Mouse (Mus musculus) liver, embryonic 12.5 days (tissue): ENCODE measurements at regions not wholly inside any gene's neighbourhood (a gene's known extent, or its start where the extent isn't known, plus 50 kb on each side); places are given as distances from the start of the nearest gene placed in this dataset.

Experiments used
- ATAC-seq: fragments of 200-750 bp; cut with Nextera tagmentation; 2 replicates; pipeline ENCODE4 v1.8.0; 2017; ENCODE audit warnings: moderate number of reproducible peaks, mild to moderate bottlenecking, moderate library complexity
- H3K27ac ChIP-seq: fragments of 300-500 bp; sonication (generic); 2 replicates; pipeline ENCODE4 v1.5.1; 2016; ENCODE audit warnings: mild to moderate bottlenecking
- H3K27me3 ChIP-seq: fragments of 300-500 bp; sonication (generic); replicated peaks from 2 replicates; pipeline ENCODE4 v1.6.1; 2016; ENCODE audit warnings: mild to moderate bottlenecking, moderate library complexity
- H3K36me3 ChIP-seq: fragments of 300-500 bp; sonication (generic); 2 replicates; pipeline ENCODE4 v1.6.1; 2016; ENCODE audit warnings: mild to moderate bottlenecking, moderate library complexity
- H3K4me1 ChIP-seq: fragments of 300-500 bp; sonication (generic); 2 replicates; pipeline ENCODE4 v1.6.1; 2016
- H3K4me2 ChIP-seq: fragments of 300-500 bp; sonication (generic); 2 replicates; pipeline ENCODE4 v1.6.1; 2016; ENCODE audit warnings: mild to moderate bottlenecking, moderate library complexity
- H3K4me3 ChIP-seq: fragments of 300-500 bp; sonication (generic); 2 replicates; pipeline ENCODE4 v1.5.1; 2016; ENCODE audit warnings: mild to moderate bottlenecking, moderate library complexity
- H3K9ac ChIP-seq: fragments of 300-500 bp; sonication (generic); 2 replicates; pipeline ENCODE4 v1.6.1; 2016; ENCODE audit warnings: mild to moderate bottlenecking, moderate library complexity
- H3K9me3 ChIP-seq: fragments of 300-500 bp; sonication (generic); replicated peaks from 2 replicates; pipeline ENCODE4 v1.6.1; 2016; ENCODE audit warnings: mild to moderate bottlenecking, moderate library complexity
- WGBS: fragments of 180-500 bp; shearing (Covaris S2); methylation state at CpG from one replicate; pipeline ENCODE4 v1.1.7; 2016; ENCODE audit not compliant: insufficient replicate concordance; 5-methylcytosine and 5-hydroxymethylcytosine counted together

DNA sequence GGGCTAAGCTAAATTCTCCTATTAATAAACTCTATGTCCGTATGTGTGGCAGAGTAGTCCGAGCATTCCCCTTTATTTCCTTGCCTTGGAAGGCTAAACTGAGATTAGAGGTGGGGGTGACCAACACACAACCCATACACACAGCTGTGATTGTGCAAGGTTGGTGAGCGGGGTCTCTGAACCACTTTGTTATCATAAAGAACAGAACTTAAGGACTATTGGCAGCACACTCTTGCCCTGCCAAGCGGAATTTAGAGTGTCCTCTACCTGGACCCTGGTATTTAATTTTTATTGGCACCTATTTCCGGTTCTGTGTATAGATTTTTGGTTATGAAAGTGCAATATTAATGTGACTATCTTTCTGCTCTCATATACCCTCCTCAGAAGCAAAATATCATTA is 109.7 kb upstream of the Six2 start:
- Histone ChIP-seq H3K27ac (no peak overlapping the region), H3K9ac (no peak overlapping the region), H3K36me3 (no peaks in the 10 kb centered on the region), H3K4me3 (no peak overlapping the region), H3K4me1 (peaks cover 4% of the 10 kb centered on the region; the same call in 1 of the 2 replicates), H3K4me2 (no peak overlapping the region), H3K9me3 (no peaks in the 10 kb centered on the region), H3K27me3 (peaks cover 81% of the 10 kb centered on the region)
- ATAC-seq, result no peak
- 53% methylated on average over 5 of the region's 5 CpGs for WGBS

- ATAC-seq, result no peak
- Histone ChIP-seq H3K27me3 (peaks cover 76% of the 10 kb centered on the region), H3K9me3 (no peaks in the 10 kb centered on the region), H3K36me3 (no peaks in the 10 kb centered on the region), H3K27ac (no peak overlapping the region), H3K9ac (no peak overlapping the region), H3K4me1 (peaks cover 4% of the 10 kb centered on the region; the same call in 1 of the 2 replicates), H3K4me2 (no peak overlapping the region), H3K4me3 (no peak overlapping the region)
- 51% methylated on average over 5 of the region's 5 CpGs for WGBS
These were observed 107.7 kb upstream of the Six2 start for GRCm38 (mm10) chr17:85795820-85796219.

- H3K27me3 ChIP-seq, result peaks cover 7% of the 10 kb centered on the region; the same call in 1 of the 2 replicates
- no peaks in the 10 kb centered on the region for H3K9me3 ChIP-seq
- no peak overlapping the region for H3K4me3 ChIP-seq
- WGBS, result 52% methylated on average over 13 of the region's 13 CpGs
- H3K27ac ChIP-seq, result no peak overlapping the region
- ATAC-seq, result no peak
- no peak overlapping the region for H3K4me2 ChIP-seq
- no peaks in the 10 kb centered on the region for H3K4me1 ChIP-seq
- no peaks in the 10 kb centered on the region for H3K36me3 ChIP-seq
- no peak overlapping the region for H3K9ac ChIP-seq
These were observed 97.7 kb upstream of the Six2 start for GRCm38 (mm10) chr17:85785625-85786294.

DNA sequence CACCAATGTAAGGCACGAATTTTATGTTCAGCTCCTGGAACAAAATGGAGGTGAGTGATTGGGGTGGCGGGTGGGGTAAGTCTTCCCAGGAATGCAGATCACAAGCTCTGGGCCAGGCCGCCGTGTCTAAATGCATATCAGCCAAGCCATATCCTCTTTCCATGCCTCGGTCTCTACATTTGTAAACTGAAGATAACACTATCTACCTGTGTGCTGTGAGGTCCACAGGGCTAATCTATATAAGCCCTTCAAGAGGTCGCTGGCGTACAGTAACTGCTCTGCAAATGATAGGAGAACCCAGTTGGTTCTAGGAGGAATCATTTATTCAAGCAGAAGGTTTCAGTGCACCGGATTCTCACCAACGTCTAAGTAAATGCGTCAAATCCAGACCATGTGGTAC is 92.4 kb upstream of the Six2 start:
- Histone ChIP-seq H3K27me3 (peaks cover 6% of the 10 kb centered on the region), H3K4me3 (no peak overlapping the region), H3K27ac (no peak overlapping the region), H3K4me1 (no peaks in the 10 kb centered on the region), H3K4me2 (no peak overlapping the region), H3K36me3 (no peaks in the 10 kb centered on the region), H3K9me3 (no peaks in the 10 kb centered on the region), H3K9ac (no peak overlapping the region)
- ATAC-seq, result no peak
- WGBS, result 56% methylated on average over 10 of the region's 10 CpGs

DNA sequence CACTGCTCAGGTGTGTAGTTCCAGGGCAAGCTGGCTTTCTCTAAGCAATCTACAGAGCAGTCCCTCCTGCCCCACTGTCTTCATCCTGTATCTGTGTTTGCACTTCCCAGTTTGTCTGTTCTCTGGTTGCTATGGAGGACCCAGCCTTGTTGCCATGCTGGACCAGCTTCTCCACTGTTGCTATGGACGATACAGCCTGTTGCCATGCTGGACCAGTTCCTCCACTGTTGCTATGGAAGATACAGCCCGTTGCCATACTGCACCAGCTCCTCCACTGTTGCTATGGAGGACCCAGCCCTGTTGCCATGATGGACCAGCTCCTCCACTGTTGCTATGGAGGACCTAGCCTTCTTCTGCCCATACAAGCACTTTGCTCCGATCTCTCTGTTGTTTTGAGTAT is 88.8 kb upstream of the Six2 start:
- Histone ChIP-seq H3K27me3 (peaks cover 6% of the 10 kb centered on the region), H3K4me3 (no peak overlapping the region), H3K9me3 (no peaks in the 10 kb centered on the region), H3K36me3 (no peaks in the 10 kb centered on the region), H3K4me2 (no peak overlapping the region), H3K9ac (no peak overlapping the region), H3K27ac (no peak overlapping the region), H3K4me1 (no peaks in the 10 kb centered on the region)
- WGBS, result 54% methylated on average over 3 of the region's 3 CpGs
- no peak for ATAC-seq

DNA sequence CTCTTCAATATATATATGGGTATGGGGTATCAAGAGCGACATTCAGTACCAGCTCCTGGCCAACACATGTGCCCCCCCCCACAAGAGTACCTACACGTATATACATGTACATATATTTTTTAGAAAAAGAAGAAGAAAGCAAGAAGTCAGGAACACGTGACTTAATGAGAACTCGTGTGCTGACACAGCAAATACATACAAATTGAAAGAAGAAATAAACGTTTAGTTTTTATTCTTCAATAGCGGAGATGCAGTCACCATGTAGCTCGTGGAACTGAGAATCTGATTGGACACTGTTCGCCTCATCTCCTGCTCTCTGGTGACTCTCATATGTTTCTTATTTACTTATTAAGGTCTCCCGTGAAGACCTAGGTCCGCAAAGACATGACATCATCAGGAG is 80.3 kb upstream of the Six2 start:
- H3K4me2 ChIP-seq, result no peak overlapping the region
- no peak overlapping the region for H3K4me3 ChIP-seq
- H3K9me3 ChIP-seq, result no peaks in the 10 kb centered on the region
- no peak overlapping the region for H3K9ac ChIP-seq
- no peaks in the 10 kb centered on the region for H3K36me3 ChIP-seq
- no peaks in the 10 kb centered on the region for H3K4me1 ChIP-seq
- H3K27ac ChIP-seq, result no peak overlapping the region
- H3K27me3 ChIP-seq, result no peaks in the 10 kb centered on the region; the same call in 1 of the 2 replicates
- WGBS, result 69% methylated on average over 10 of the region's 10 CpGs
- no peak for ATAC-seq

GRCm38 (mm10) chr17:85767201-85767862 is 79.3 kb upstream of the Six2 start:
- 61% methylated on average over 15 of the region's 15 CpGs for WGBS
- Histone ChIP-seq H3K36me3 (no peaks in the 10 kb centered on the region), H3K4me2 (no peak overlapping the region), H3K4me3 (no peak overlapping the region), H3K4me1 (no peaks in the 10 kb centered on the region), H3K9ac (no peak overlapping the region), H3K27ac (no peak overlapping the region), H3K9me3 (no peaks in the 10 kb centered on the region), H3K27me3 (no peaks in the 10 kb centered on the region; the same call in 1 of the 2 replicates)
- ATAC-seq, result no peak

- no peak for ATAC-seq
- H3K4me3 ChIP-seq, result no peak overlapping the region
These were observed 78.5 kb upstream of the Six2 start for GRCm38 (mm10) chr17:85766556-85766955.

DNA sequence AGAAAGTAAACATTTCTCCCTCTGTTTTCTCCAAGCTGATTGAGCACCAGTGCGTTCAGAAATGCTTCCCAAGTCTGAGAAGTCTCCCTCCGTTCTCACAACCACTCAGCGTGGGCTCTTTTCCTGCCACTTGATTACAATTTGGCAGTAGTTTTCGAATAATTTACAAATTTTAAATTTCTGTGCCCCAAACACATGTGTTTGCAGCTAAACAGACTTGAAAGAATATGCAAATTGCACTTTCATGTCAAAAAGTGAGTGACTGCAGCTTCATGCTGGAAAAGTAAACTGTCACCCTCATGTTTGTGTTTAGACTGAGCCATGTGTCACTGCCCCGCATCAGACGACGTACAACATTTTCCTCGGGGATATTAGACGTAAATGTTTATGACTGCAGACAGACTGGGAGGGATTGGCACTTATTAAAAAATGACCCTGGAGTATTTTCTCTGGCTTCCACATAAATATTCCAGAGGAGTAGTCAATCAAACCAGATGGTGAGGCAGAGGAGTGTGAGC is 70.6 kb upstream of the Six2 start:
- no peaks in the 10 kb centered on the region for H3K4me1 ChIP-seq
- H3K36me3 ChIP-seq, result no peaks in the 10 kb centered on the region
- H3K27me3 ChIP-seq, result no peaks in the 10 kb centered on the region
- ATAC-seq, result no peak
- H3K4me3 ChIP-seq, result no peak overlapping the region
- H3K9me3 ChIP-seq, result no peaks in the 10 kb centered on the region
- H3K27ac ChIP-seq, result no peak overlapping the region
- no peak overlapping the region for H3K9ac ChIP-seq
- WGBS, result 62% methylated on average over 9 of the region's 9 CpGs
- H3K4me2 ChIP-seq, result no peak overlapping the region

More at GRCm38 (mm10) chr17:85766556-85766955, 78.5 kb upstream of the Six2 start:
- Histone ChIP-seq H3K27me3 (no peaks in the 10 kb centered on the region; the same call in 1 of the 2 replicates), H3K36me3 (no peaks in the 10 kb centered on the region), H3K9me3 (no peaks in the 10 kb centered on the region), H3K4me2 (no peak overlapping the region), H3K4me1 (no peaks in the 10 kb centered on the region), H3K27ac (no peak overlapping the region), H3K9ac (no peak overlapping the region)
- WGBS, result 15% methylated on average over 5 of the region's 5 CpGs

GRCm38 (mm10) chr17:85757647-85758046 is 69.6 kb upstream of the Six2 start:
- Histone ChIP-seq H3K27me3 (no peaks in the 10 kb centered on the region), H3K36me3 (no peaks in the 10 kb centered on the region), H3K9me3 (no peaks in the 10 kb centered on the region), H3K4me2 (no peak overlapping the region), H3K4me3 (no peak overlapping the region), H3K9ac (no peak overlapping the region), H3K27ac (no peak overlapping the region), H3K4me1 (no peaks in the 10 kb centered on the region)
- WGBS, result 83% methylated on average over 1 of the region's 1 CpGs
- ATAC-seq, result no peak

- H3K4me3 ChIP-seq, result no peak overlapping the region
- no peak overlapping the region for H3K4me2 ChIP-seq
- no peak overlapping the region for H3K27ac ChIP-seq
- H3K27me3 ChIP-seq, result 0 out of 2 replicates have a peak, but pooled peaks cover 2% of the 10 kb centered on the region
- ATAC-seq, result no peak
- H3K4me1 ChIP-seq, result no peaks in the 10 kb centered on the region
- 45% methylated on average over 2 of the region's 2 CpGs for WGBS
- H3K36me3 ChIP-seq, result no peaks in the 10 kb centered on the region
- H3K9me3 ChIP-seq, result no peaks in the 10 kb centered on the region
- no peak overlapping the region for H3K9ac ChIP-seq
These were observed 67.5 kb upstream of the Six2 start for GRCm38 (mm10) chr17:85755557-85755956.

GRCm38 (mm10) chr17:85748649-85749081 is 60.6 kb upstream of the Six2 start:
- H3K36me3 ChIP-seq, result no peaks in the 10 kb centered on the region
- H3K27me3 ChIP-seq, result peaks cover 24% of the 10 kb centered on the region
- ATAC-seq, result no peak
- no peak overlapping the region for H3K27ac ChIP-seq
- no peaks in the 10 kb centered on the region for H3K9me3 ChIP-seq
- H3K9ac ChIP-seq, result no peak overlapping the region
- 59% methylated on average over 10 of the region's 10 CpGs for whole genome bisulfite sequencing
- H3K4me1 ChIP-seq, result no peaks in the 10 kb centered on the region
- no peak overlapping the region for H3K4me2 ChIP-seq
- no peak overlapping the region for H3K4me3 ChIP-seq
